Mouse (Mus musculus): ENCODE results near the gene Stat4.
A peak's percentile ranks its signal among the peaks of the same experiment; 100 is the strongest.

Gene Stat4

GRCm38 (mm10) chr1:52111217-52111616, 124.3 kb downstream of the Stat4 start:
- DNase-seq, result no peak

DNA sequence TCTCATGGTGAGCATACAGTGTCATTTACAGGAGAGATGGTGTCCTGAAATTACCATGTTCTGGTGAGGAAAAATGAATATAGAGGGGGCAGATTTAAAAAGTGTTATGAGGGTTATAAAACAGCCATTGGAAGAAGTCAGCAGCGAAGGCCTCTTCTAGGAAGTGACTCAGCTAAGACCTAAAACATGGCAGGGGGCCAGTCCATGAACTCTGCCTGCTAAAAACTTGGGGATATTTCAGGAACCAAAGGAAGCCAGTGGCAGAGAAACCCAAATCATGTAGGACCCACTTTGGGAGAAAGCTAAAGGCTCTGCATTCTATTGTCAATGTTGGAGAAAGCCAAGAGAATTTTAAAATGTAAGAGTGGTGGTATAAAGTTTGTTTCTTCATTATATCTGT, 125.4 kb downstream of the Stat4 start:
- DNase-seq, result no peak

GRCm38 (mm10) chr1:52113067-52113665, 126.2 kb downstream of the Stat4 start:
- DNase-seq, result no peak

- DNase-seq, result peak; percentile 98
Observed at GRCm38 (mm10) chr1:52113666-52114069, 126.7 kb downstream of the Stat4 start.

DNA sequence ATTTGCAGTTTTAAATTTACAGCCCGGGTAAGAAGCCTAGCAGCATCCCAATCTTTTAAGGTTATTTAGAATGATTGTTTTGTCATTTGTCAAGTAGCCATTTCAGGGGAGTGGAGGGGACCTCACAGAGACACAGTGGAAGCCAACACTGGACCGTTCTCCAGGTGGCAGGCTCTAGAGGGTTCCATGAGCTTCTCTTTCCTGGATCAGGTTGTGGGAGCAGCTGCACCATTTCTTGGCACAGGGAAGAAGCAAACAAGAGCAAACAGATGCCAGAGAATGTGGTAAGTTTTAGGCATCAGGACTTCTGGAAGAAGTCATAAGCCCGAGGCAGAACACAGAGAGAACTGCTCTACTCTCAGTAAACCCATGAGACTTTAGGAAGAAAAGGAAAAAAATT, 129.5 kb downstream of the Stat4 start:
- DNase-seq, result no peak

- DNase-seq, result no peak
Observed at GRCm38 (mm10) chr1:52117777-52118176, 130.8 kb downstream of the Stat4 start.

DNA sequence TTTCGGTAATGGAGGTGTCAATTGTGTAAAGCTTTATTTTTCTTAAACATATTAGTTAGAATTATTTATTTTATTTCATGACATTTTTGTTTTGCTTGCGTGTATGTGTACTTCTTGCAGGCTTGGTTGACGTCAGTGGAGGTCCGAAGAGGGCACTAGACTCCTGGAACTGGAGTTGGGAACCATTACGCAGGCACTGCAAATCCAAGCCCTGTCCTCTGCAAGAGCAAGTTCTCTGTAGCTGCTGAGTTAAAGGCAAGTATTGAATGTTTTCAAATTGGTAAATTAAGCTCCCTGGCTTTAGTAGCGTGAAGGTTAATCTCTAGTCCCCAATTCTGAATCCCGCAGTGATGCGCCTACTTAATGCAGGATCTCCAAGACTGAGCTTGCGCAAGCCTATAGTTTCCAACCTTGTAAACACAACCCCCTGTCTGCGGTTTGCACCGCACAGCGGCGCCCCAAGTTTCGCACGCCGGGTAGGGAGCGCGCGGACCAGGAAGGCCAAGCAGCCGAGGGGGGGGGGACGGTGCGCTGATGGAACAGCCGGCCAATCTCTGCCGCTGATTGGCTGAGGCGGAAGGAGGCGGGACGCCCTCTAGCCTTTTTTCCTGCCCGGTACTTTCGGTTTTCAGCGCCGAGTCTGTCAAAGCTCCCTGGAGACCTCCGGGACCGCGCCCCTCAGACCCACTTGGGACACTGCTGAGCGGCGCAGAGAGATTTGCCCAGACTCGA, 132.1 kb downstream of the Stat4 start, which contains the start of gene Stat1:
Gene Stat1 (plus strand): TSS at position 581 of the 732 bp plus-strand sequence.
- peak; percentile 75 for DNase-seq

- no peak for DNase-seq
Observed at GRCm38 (mm10) chr1:52119691-52120090, 132.7 kb downstream of the Stat4 start.

- no peak for DNase-seq
Observed at GRCm38 (mm10) chr1:52120191-52120590, 133.2 kb downstream of the Stat4 start.

DNA sequence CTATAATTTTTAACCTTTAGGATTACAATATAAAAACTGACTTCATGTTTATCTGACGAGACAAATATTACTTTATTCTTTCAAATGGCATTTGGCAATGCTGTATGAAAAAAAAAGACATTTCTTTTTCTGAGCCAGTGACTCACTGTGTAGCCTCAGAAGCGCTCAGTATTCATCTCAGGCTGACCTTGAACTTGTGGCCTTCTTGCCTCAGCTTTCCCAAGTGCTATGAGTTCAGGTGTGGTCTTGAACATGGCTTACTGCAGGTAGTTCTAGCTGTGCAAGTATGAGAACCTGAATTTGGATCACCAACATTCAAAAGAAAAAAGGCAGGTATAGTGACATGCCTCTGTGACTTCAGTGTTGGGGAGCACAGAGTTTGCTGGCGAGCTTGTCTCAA, 134.1 kb downstream of the Stat4 start:
- DNase-seq, result no peak

GRCm38 (mm10) chr1:52124818-52125217, 137.9 kb downstream of the Stat4 start:
- DNase-seq, result no peak

GRCm38 (mm10) chr1:52127350-52127749, 140.4 kb downstream of the Stat4 start:
- DNase-seq, result no peak

- DNase-seq, result no peak
Observed at GRCm38 (mm10) chr1:52129794-52130193, 142.8 kb downstream of the Stat4 start.

GRCm38 (mm10) chr1:52131787-52132377, 144.9 kb downstream of the Stat4 start:
- DNase-seq, result no peak

DNA sequence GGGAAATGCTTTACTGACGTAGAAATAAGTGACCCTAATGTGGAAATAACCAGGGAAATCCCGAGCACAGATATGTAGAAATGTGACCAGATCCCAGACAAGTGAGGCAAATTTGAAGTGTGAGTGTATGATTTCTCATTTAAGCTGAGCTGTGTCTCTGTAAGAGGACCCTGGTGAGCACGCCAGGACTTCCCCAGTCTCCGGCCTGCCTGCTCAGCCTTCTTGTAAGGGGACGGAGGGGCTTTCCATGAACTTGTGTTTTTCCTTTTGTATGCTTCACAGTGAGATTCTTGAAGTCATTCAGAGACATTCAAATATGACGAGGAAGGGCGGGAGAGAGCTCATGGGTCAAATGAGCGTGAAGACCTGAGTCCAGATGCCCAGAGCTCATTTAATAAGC, 146.3 kb downstream of the Stat4 start:
- no peak for DNase-seq

- DNase-seq, result no peak
Observed at GRCm38 (mm10) chr1:52137292-52137691, 150.3 kb downstream of the Stat4 start.

- no peak for DNase-seq
Observed at GRCm38 (mm10) chr1:52140534-52140933, 153.6 kb downstream of the Stat4 start.

- no peak for DNase-seq
Observed at GRCm38 (mm10) chr1:52141482-52141881, 154.5 kb downstream of the Stat4 start.

DNA sequence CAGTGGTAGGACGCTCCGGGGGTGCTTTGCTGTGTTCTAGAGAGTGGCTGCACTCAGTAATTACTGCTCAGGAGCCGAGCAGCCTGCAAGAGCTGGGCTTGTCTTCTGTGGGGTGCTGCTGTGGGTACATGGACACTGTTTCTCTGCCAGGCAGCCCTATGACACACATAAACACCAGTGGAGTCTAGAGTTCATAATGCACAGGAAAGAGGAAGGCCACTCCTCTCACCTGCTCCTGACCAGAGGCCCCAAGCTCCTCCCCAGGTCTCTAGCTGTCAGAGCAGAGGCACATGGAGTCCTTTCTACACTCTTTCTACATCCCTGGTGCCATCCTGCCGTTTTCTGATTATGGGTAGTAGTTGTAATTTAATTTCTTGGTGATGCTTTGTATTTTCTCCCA, 155.2 kb downstream of the Stat4 start:
- no peak for DNase-seq

- DNase-seq, result no peak
Observed at GRCm38 (mm10) chr1:52143191-52143590, 156.2 kb downstream of the Stat4 start.

- no peak for DNase-seq
Observed at GRCm38 (mm10) chr1:52143596-52144156, 156.7 kb downstream of the Stat4 start.

- DNase-seq, result no peak
Observed at GRCm38 (mm10) chr1:52144907-52145306, 158.0 kb downstream of the Stat4 start.

DNA sequence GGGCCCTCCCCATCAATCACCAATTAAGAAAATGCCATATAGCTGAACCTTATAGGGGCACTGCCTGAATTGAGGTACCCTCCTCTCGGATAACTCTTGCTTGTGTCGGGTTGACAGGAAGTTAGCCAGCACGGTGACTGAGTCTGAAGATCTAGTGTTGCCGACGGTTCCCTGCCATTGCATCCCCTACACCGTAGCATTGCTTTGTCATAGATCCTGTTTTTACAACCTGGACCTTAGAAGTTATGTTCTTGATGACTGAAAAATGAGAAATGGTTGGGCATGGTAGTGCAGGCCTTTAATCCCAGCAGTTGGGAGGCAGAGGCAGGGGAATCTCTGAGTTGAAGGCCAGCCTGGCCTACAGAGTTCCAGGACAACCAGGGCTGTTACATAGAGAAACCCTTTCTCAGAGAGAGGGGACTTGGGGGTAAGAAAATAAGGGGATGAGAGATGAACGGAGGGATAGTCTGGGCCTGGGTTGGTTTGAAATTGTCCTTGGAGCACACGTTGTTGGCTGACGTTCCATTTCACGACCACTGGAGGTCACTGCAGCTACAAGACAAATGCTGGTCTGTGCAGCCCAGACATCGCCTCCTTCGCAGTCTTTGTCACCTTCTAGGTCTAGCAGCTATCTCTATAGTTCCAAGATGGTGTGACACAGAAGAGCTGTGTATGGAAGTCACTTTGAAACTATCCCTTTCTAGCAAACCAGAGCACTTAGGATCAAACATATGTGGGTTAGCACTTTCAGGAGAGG, 159.4 kb downstream of the Stat4 start:
- DNase-seq, result peak; percentile 71
